Mouse (Mus musculus) c-Kit-positive CD71-positive TER-119-positive erythroid progenitor cells, embryonic 14.5 days (primary cell): ENCODE data around the gene Ints11.

Experiments
- DNase-seq: peaks from one replicate; pipeline ENCODE4 v3.0.0-alpha.2; 2013; ENCODE audit warnings: low spot score

The Ints11 gene

DNA sequence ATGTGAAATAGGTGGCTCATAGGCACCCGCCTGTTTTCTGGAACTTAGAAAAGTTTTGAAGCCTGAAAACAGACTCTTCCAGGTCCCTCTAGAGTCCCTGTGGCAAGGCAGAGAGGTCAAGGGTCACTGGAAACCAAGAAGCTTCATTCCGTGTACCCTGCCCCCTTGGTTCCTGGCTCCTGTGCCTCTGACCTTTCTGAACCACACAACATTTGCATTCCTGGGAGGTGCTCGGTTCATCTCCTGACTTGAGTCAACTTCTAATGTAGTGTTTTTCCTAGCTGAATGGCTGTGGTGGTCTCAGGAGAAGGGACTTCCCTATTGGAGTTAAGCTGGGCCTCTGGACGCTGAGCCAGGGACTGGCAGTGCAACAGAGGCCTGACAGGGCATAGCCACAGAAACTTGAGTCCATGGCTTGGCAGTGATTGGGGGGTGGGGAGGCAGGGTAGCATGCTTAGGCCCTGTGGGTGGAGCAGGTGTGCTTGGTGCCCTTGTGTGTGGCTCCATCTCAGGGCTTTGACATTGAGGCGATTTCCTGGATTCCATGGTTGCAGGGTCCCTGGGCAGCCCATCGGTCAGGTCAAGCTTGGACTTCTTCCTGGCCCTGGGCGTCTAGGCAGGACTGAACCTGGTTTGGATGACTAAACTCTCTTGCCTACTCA, 20.8 kb upstream of the Ints11 start:
- DNase-seq, result no peak

DNA sequence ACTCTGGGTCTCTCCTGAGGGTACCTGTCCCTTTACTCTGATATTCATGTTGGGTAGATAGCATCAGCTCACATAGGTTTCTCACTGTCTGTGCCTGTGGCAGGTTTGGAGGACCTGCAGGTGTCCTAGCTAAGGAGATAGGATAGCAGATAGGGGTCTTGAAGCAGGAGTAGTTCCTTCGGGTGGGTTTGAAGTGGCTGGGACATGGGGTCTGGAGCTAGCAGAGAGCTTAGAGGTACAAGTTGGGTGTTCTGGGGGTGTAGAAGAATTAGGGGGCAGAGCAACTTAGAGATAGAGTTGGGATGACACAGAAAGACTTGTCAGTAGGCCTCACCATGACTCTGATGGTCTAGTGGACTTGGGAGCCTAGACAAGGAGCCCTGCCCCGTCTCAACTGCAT, 20.0 kb upstream of the Ints11 start:
- no peak for DNase-seq

DNA sequence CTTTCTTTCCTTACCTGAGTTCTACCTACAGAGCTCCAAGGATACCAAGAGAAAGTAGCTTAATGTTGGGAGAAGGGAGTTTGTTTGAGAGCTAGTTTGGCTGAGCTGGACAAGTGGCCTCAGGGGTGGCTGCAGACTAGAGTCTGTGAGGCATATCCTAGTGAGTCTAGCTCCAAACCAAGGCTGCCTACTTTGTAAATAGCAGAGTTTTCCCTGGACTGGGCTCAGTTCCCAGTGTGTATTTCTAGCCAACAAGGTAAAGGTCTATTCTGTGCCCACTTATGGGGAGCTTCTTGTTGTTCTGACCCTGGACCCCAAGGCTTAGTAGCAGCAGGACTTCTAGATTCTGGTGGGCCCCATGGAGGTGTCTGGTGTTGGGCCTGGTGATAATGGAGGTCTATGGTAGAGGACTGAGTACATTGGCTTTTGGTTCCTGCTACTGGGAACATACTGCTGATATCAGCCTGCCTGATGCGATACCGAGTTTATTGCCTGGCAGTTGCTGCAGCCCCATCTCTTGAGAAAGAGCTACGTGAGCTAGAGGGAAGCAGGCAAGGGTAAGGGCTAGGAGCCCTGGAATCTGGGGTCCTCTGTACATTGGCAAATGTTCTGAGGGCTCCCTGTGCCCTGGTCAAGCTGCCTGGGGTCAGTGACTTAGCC, 19.4 kb upstream of the Ints11 start:
- DNase-seq, result no peak

- no peak for DNase-seq
Measured at GRCm38 (mm10) chr4:155851368-155851767, 18.0 kb upstream of the Ints11 start.

DNA sequence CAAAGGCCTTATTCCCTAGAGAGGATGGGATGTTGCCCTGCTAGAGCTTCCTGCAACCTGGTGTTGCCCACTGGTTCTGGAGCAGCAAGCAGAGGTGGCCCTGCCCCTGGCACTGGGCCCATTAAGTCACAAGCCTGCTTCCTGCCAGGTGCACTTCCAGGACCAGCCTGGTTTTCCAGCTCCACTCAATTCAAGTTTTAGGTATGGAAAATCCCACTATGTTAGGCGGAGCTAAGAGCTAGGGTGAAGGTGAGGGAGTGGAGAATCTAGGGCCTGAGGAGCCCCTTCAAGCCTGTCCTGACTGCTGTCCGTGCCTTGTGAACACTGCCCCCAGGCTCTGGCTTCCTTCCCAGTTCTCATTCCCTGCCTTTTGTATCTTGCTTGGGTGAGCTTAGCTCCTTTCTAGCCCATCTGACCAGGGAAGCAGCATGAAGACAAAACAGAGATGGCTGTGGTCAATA, 17.4 kb upstream of the Ints11 start:
- DNase-seq, result no peak

- no peak for DNase-seq
Measured at GRCm38 (mm10) chr4:155853421-155853820, 15.9 kb upstream of the Ints11 start.

DNA sequence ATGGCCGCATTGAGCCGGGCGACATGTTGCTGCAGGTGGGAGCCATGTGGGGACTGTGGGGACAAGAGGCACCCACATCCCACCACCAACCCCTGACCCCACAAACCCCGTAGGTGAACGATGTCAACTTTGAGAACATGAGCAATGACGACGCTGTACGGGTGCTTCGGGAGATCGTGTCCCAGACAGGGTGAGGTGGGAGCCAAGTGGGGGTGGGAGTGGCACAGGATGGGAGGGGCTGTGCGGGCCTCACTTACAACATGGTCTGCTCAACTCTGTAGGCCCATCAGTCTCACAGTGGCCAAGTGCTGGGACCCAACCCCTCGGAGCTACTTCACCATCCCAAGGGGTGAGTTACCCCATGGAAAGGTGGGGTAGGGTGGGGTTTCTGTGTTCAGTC, 14.4 kb upstream of the Ints11 start:
- no peak for DNase-seq

- DNase-seq, result no peak
Measured at GRCm38 (mm10) chr4:155856071-155856470, 13.3 kb upstream of the Ints11 start.

DNA sequence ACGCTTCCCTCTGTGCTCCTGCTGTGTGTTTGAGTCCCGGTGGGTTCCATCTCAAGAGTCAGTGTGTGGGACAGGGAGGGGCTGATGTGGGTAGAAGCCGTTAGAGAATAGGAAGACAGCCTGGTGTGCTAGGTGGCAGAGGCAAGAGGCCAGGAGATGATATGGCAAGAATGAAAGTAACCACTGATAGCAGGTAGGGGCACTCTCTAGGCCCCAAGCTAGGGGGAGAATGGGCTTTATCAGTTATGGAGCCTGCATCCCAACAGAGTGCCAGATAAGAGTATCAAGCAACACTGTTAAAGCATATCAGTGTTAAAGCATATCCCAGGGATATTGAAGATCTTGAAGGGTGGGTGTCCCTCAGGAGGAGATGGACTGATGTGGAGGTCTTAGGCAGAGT, 12.5 kb upstream of the Ints11 start:
- DNase-seq, result no peak

- DNase-seq, result no peak
Measured at GRCm38 (mm10) chr4:155859318-155859717, 10.0 kb upstream of the Ints11 start.

DNA sequence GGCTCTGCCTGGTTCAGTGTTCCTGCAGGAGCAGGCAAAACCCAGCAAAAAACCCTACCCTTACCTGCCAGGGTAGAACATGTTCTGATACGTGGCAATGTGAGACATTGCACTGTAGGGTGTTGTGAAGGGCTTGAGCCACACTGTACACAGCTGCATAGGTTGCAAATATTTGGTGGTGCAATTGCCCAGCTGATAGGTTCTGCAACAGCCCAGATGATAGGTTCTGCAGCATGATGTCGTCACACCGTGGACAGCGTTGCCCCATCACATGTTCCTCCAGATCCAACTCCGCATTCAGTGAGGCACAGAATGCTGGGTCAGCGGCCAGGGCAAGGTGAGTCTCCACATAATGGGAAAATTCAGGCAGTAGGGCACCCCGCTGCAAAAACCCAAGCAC, 7.6 kb upstream of the Ints11 start:
- DNase-seq, result no peak

GRCm38 (mm10) chr4:155863001-155863400, 6.3 kb upstream of the Ints11 start, which contains the start of gene Tas1r3:
Tas1r3 (minus strand) TSS chr4:155863362.
- DNase-seq, result no peak

DNA sequence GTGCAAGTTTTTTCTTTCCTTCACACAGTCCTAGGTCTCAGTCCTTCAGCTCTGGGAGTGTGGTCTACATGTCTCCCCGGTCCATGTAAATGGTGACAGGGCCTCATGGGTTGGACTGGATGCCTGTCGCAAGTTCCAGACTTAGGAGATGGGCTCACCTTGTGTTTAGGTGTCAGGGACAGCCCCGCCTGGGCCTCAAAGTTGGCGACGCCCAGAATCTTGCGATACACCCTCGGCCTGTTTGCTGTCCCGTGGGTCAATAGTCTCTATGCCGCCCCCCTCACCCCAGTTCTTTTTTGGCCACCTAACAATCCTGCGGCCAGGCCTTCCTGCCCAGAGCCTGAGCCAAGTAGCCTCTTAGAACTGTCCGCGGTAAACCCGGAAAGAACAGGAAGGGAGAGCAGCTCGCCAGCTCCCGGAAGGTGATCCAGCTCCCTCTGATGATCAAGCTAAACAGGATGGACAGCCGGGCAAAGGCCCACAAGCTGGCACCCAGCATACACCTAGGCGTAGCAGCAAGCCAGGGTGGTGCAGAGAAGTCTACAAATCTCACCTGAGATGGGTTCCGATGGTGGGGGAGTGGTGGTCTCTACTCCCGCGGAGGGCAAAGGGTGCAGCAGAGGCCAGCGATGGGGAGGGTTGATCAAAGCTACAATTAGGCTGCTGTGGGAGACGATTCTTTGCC, 590 bp upstream of the Ints11 start:
- DNase-seq, result no peak

GRCm38 (mm10) chr4:155871404-155871803, 2.1 kb downstream of the Ints11 start:
- no peak for DNase-seq

DNA sequence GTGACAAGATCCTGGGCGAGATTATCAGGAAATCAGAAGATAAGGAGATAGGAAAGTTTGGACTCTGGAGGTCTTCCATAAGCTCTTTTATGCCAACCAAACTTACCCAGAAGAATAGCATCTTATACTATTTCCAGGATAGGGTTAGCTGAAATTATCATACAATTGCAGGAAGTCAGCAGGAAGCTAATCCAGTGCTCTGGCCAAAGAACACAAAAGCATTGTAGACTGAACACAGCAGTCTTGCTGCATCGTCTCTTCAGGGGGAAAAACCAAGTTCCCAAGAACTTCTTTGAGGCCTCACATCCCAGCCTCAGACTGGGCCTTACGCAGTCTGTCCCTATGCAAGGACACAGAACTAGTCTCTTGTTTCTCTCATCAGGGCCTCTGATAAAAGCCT, 14.2 kb downstream of the Ints11 start:
- DNase-seq, result no peak

DNA sequence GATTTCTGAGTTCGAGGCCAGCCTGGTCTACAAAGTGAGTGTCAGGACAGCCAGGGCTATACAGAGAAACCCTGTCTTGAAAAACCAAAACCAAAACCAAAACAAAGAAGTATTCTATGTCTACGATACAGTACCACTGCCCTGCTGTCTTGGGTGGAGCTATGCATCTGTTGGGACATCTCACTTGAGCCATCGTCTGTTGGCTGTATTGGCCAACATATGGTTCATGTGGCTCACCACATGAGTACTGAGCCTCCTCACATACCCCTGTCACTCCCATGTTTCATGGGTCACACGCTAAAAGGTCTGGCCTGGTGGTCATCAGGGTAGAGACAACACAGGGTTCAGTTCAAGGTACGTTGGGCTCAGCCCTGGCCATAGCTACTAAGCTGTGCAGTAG, 17.0 kb downstream of the Ints11 start:
- no peak for DNase-seq

DNA sequence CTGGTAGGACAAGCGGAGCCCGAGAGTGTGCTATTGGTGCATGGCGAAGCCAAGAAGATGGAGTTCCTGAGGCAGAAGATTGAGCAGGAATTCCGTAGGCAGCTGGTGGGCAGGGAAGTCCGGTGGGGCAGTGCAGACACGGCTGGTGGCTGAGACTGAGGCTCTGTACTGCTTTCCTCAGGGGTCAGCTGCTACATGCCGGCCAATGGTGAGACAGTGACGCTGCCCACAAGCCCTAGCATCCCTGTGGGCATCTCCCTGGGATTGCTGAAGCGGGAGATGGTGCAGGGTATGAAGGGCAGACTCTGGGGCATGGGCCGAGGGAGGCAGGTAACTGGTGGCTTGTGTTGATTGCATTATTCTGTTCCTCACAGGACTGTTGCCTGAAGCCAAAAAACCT, 18.3 kb downstream of the Ints11 start:
- no peak for DNase-seq

- DNase-seq, result no peak
Measured at GRCm38 (mm10) chr4:155888181-155888580, 18.8 kb downstream of the Ints11 start.

DNA sequence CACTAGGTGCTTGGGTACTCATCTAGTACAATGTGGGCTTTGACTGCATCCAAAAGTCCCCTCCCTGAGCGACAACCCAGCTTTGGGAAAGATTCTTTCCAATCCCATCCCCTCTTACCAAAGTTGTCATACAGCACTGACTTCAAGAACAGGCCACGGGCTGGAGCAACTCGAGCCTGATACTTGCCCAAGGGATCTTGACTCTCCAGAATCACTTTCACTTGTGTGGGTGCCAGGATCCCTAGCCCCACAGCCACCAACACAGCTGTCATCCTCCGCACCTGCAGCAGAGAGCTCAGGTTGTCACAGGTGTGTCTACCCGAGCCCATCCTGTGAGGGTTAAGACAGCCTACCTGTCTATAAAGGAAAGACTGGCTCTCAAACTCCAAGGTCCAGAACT, 20.0 kb downstream of the Ints11 start:
- DNase-seq, result no peak

GRCm38 (mm10) chr4:155891011-155891471, 21.7 kb downstream of the Ints11 start:
- no peak for DNase-seq

- peak; percentile 93 for DNase-seq
Measured at GRCm38 (mm10) chr4:155891551-155892001, 22.2 kb downstream of the Ints11 start, which contains the start of the genes Pusl1 and Acap3. Pusl1 (minus strand) TSS chr4:155891781. Acap3 (plus strand) TSS chr4:155891822.

GRCm38 (mm10) chr4:155892017-155892416, 22.7 kb downstream of the Ints11 start:
- DNase-seq, result peak; percentile 76
